Mouse (Mus musculus) forebrain, embryonic 12.5 days (tissue): Measurements from ENCODE around the gene Os9. TPM values are rescaled to one million over a fixed set of nuclear protein-coding genes. Genes with fewer than 3 reads are reported as not detected.

Experiments
- ATAC-seq: fragments of 200-750 bp; cut with Nextera tagmentation; 2 replicates; pipeline ENCODE4 v1.8.0; 2017; ENCODE audit warnings: moderate TSS enrichment; ENCODE audit not compliant: low FRiP score
- H3K27ac ChIP-seq: fragments of 300-500 bp; sonication (generic); 2 replicates; pipeline ENCODE4 v1.5.1; 2016; ENCODE audit warnings: mild to moderate bottlenecking
- H3K27me3 ChIP-seq: fragments of 300-500 bp; sonication (generic); 2 replicates; pipeline ENCODE4 v1.6.1; 2016; ENCODE audit warnings: mild to moderate bottlenecking
- H3K36me3 ChIP-seq: fragments of 300-500 bp; sonication (generic); replicated peaks from 2 replicates; pipeline ENCODE4 v1.6.1; 2016; ENCODE audit warnings: mild to moderate bottlenecking
- H3K4me1 ChIP-seq: fragments of 300-500 bp; sonication (generic); 2 replicates; pipeline ENCODE4 v1.6.1; 2016
- H3K4me2 ChIP-seq: fragments of 300-500 bp; sonication (generic); 2 replicates; pipeline ENCODE4 v1.6.1; 2016; ENCODE audit warnings: mild to moderate bottlenecking, moderate library complexity
- H3K4me3 ChIP-seq: fragments of 300-500 bp; sonication (generic); replicated peaks from 2 replicates; pipeline ENCODE4 v1.5.1; 2016; ENCODE audit warnings: mild to moderate bottlenecking
- H3K9ac ChIP-seq: fragments of 300-500 bp; sonication (generic); 2 replicates; pipeline ENCODE4 v1.6.1; 2016; ENCODE audit warnings: mild to moderate bottlenecking
- H3K9me3 ChIP-seq: fragments of 300-500 bp; sonication (generic); 2 replicates; pipeline ENCODE4 v1.6.1; 2016
- WGBS: fragments of 180-500 bp; shearing (Covaris S2); methylation state at CpG from one replicate; pipeline ENCODE4 v1.1.7; 2016; 5-methylcytosine and 5-hydroxymethylcytosine counted together
- polyA plus RNA-seq: library from polyadenylated mRNA; unstranded; fragments of >200 nt; fragmentation: Nextera tagmentation; extraction: Ambion mirVana; gene quantifications from 2 replicates; pipeline ENCODE4 v1.2.1, GENCODE M21; 2016

The Os9 gene
- polyA plus RNA-seq, 1 experiment from 2014 or later = 86.1 TPM

- Histone ChIP-seq H3K4me1 (peaks cover 27% of the 10 kb centered on the region), H3K9me3 (no peaks in the 10 kb centered on the region), H3K9ac (no peak overlapping the region), H3K4me2 (no peak overlapping the region), H3K27me3 (peaks cover 83% of the 10 kb centered on the region), H3K27ac (no peak overlapping the region), H3K4me3 (no peak overlapping the region), H3K36me3 (peaks cover 4% of the 10 kb centered on the region)
- ATAC-seq = no peak
- 86% methylated on average over 9 of the region's 9 CpGs for WGBS
These were observed 35.9 kb downstream of the Os9 start for GRCm38 (mm10) chr10:127085052-127085451.

GRCm38 (mm10) chr10:127083915-127084306 lies 37.0 kb downstream of the Os9 start:
- peaks cover 83% of the 10 kb centered on the region for H3K27me3 ChIP-seq
- no peak overlapping the region for H3K27ac ChIP-seq

DNA sequence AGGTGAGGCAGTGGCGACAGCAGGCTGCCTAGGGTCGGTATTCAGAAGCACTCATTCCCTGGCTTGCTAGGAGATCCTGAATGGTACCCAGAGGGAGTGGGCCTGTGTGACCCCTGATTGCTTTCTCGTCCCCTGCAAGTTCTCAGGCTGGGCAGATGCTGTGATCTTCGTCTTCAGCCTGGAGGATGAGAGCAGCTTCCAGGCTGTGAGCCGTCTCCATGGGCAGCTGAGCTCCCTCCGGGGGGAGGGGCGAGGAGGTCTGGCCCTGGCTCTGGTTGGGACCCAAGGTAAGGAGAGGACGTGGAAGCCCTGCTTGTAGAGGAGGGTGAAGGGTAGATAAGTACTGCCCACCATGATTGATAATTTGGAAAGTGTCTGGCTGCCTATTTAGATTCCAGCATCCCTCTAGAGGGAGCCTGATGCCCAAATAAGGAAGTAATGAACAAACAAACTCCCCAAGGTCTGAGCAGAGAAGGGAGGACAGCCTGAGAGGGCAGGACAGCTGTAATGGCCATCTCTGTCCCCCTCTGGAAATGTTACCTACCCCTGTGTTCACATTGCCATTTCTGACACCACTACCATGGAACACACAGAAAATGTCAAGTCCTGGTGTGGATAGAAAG lies 37.5 kb downstream of the Os9 start:
- H3K4me3 ChIP-seq = no peak overlapping the region
- no peaks in the 10 kb centered on the region for H3K9me3 ChIP-seq
- no peak overlapping the region for H3K4me2 ChIP-seq
- H3K36me3 ChIP-seq = peaks cover 4% of the 10 kb centered on the region
- H3K27ac ChIP-seq = no peak overlapping the region
- H3K27me3 ChIP-seq = peaks cover 80% of the 10 kb centered on the region
- no peak overlapping the region for H3K9ac ChIP-seq
- ATAC-seq = no peak
- peaks cover 37% of the 10 kb centered on the region for H3K4me1 ChIP-seq
- 37% methylated on average over 8 of the region's 8 CpGs for WGBS

More at GRCm38 (mm10) chr10:127083915-127084306, 37.0 kb downstream of the Os9 start:
- Histone ChIP-seq H3K9ac (no peak overlapping the region), H3K9me3 (no peaks in the 10 kb centered on the region), H3K36me3 (peaks cover 4% of the 10 kb centered on the region), H3K4me3 (no peak overlapping the region), H3K4me1 (peaks cover 36% of the 10 kb centered on the region), H3K4me2 (no peak overlapping the region)
- WGBS = 65% methylated on average over 5 of the region's 5 CpGs
- ATAC-seq = no peak

GRCm38 (mm10) chr10:127081996-127082620 lies 38.8 kb downstream of the Os9 start:
- H3K9ac ChIP-seq = peak overlapping the region; percentile 48; the same call in 1 of the 2 replicates

GRCm38 (mm10) chr10:127080901-127081780 lies 39.8 kb downstream of the Os9 start:
- no peaks in the 10 kb centered on the region for H3K9me3 ChIP-seq

More at GRCm38 (mm10) chr10:127081996-127082620, 38.8 kb downstream of the Os9 start:
- peak; percentile 30; the same call in 1 of the 2 replicates for ATAC-seq
- Histone ChIP-seq H3K27ac (no peak overlapping the region), H3K27me3 (peaks cover 79% of the 10 kb centered on the region), H3K4me1 (peaks cover 48% of the 10 kb centered on the region), H3K4me2 (peak overlapping the region; percentile 100), H3K36me3 (no peaks in the 10 kb centered on the region; the same call in 1 of the 2 replicates), H3K4me3 (peak overlapping the region; percentile 75), H3K9me3 (no peaks in the 10 kb centered on the region)
- 29% methylated on average over 8 of the region's 8 CpGs for WGBS

DNA sequence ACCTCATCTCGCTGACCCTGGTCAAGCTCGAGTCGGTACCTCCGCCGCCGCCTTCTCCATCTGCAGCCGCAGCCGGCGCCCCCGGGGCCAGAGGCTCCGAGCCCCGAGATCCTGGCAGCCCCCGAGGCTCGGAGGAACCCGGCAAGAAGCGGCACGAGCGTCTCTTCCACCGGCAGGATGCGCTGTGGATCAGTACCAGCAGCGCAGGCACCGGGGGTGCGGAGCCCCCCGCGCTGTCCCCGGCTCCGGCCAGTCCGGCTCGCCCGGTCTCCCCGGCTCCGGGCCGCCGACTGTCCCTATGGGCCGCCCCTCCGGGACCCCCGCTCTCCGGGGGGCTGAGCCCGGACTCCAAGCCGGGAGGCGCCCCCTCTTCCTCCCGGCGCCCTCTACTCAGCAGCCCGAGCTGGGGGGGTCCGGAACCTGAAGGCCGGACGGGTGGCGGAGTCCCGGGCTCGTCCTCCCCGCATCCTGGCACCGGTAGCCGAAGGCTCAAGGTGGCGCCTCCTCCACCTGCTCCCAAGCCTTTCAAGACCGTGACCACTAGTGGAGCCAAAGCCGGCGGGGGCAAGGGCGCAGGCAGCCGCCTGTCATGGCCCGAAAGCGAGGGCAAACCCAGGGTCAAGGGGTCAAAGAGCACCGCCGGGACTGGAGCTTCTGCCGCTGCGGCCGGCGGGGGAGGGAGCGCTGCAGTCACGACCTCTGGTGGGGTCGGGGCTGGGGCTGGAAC lies 41.1 kb downstream of the Os9 start:
- Histone ChIP-seq H3K4me1 (peaks cover 51% of the 10 kb centered on the region), H3K27ac (peak overlapping the region; percentile 77; the same call in 1 of the 2 replicates), H3K4me3 (peak overlapping the region; percentile 75), H3K36me3 (no peaks in the 10 kb centered on the region), H3K4me2 (peak overlapping the region; percentile 100), H3K9ac (peak overlapping the region; percentile 87), H3K9me3 (no peaks in the 10 kb centered on the region), H3K27me3 (peaks cover 77% of the 10 kb centered on the region)
- WGBS = under 1% methylated on average over 66 of the region's 70 CpGs
- peak; percentile 21 for ATAC-seq

More at GRCm38 (mm10) chr10:127080901-127081780, 39.8 kb downstream of the Os9 start:
- ATAC-seq = no peak
- Histone ChIP-seq H3K4me2 (peak overlapping the region; percentile 100), H3K27ac (no peak overlapping the region), H3K27me3 (peaks cover 81% of the 10 kb centered on the region), H3K9ac (peak overlapping the region; percentile 48), H3K4me3 (peak overlapping the region; percentile 75), H3K36me3 (no peaks in the 10 kb centered on the region), H3K4me1 (peaks cover 50% of the 10 kb centered on the region)
- WGBS = 2% methylated on average over 48 of the region's 48 CpGs

DNA sequence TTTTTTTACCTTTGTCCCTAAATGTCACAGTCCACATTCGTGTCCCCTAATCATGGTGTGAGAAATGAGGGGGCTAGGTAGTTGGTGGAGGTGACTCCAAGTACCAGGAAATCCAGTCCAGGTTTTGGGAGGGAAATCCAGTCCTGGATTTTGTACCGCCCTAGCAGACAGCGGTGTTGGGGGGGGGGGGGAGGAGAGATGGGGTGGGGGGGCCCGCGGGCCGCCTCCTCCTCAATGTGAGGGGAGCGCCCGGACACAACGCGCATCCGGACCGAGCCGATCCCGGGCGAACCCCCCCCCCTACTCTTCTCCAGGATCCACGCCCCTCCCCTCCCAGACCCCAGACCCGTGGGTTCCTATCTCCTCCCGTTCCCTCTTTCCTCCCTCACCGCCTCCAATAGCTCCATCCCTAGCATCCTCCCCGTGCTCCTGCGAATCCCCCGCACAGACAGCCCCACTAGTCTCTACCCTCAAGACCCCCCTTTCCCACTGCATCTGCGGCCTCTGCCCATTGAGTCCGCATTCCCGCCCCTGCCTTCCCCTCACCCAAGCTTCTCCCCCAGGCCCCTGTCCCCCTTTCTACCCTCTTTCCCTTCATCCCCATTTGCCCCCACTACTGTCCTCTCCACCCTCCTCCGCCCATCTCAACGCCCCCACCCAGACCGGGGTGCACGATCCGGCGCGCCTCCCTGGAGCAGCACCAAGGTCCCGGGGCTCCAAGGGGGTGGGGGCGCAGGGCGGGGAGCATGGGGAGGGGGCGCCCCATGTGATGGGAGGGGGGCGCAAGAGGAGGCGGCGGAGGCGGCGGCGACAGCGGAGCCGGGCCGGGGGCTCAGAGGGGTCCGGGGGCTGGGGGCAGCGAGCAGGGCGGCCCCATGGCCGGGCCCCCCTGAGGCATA lies 42.0 kb downstream of the Os9 start:
- peak overlapping the region; percentile 100 for H3K4me2 ChIP-seq
- H3K4me3 ChIP-seq = peak overlapping the region; percentile 75
- H3K36me3 ChIP-seq = no peaks in the 10 kb centered on the region
- ATAC-seq = peak; percentile 71
- peak overlapping the region; percentile 77 for H3K27ac ChIP-seq
- no peaks in the 10 kb centered on the region for H3K9me3 ChIP-seq
- peaks cover 51% of the 10 kb centered on the region for H3K4me1 ChIP-seq
- H3K27me3 ChIP-seq = peaks cover 68% of the 10 kb centered on the region
- WGBS = under 1% methylated on average over 27 of the region's 49 CpGs
- peak overlapping the region; percentile 87 for H3K9ac ChIP-seq

- peak overlapping the region; percentile 100 for H3K4me2 ChIP-seq
- H3K9me3 ChIP-seq = no peaks in the 10 kb centered on the region
- H3K9ac ChIP-seq = peak overlapping the region; percentile 36
- H3K27ac ChIP-seq = peak overlapping the region; percentile 50; the same call in 1 of the 2 replicates
- H3K27me3 ChIP-seq = peaks cover 61% of the 10 kb centered on the region
- 3% methylated on average over 12 of the region's 12 CpGs for WGBS
- peak; percentile 37 for ATAC-seq
- H3K4me3 ChIP-seq = peak overlapping the region; percentile 75
- no peaks in the 10 kb centered on the region for H3K36me3 ChIP-seq
- peaks cover 48% of the 10 kb centered on the region for H3K4me1 ChIP-seq
These were observed 42.8 kb downstream of the Os9 start for GRCm38 (mm10) chr10:127078001-127078676.

GRCm38 (mm10) chr10:127077515-127077914 lies 43.4 kb downstream of the Os9 start:
- Histone ChIP-seq H3K9me3 (no peaks in the 10 kb centered on the region), H3K4me2 (peak overlapping the region; percentile 100), H3K27me3 (peaks cover 54% of the 10 kb centered on the region), H3K9ac (peak overlapping the region; percentile 36), H3K4me1 (peaks cover 47% of the 10 kb centered on the region), H3K4me3 (peak overlapping the region; percentile 7; the same call in 1 of the 2 replicates), H3K36me3 (no peaks in the 10 kb centered on the region), H3K27ac (no peak overlapping the region)
- WGBS = 3% methylated on average over 10 of the region's 10 CpGs
- no peak for ATAC-seq

GRCm38 (mm10) chr10:127076082-127076481 lies 44.8 kb downstream of the Os9 start:
- no peaks in the 10 kb centered on the region for H3K9me3 ChIP-seq
- no peak overlapping the region for H3K9ac ChIP-seq
- H3K4me2 ChIP-seq = no peak overlapping the region
- H3K36me3 ChIP-seq = no peaks in the 10 kb centered on the region
- ATAC-seq = no peak
- 58% methylated on average over 4 of the region's 4 CpGs for WGBS
- H3K4me1 ChIP-seq = peaks cover 37% of the 10 kb centered on the region
- H3K4me3 ChIP-seq = no peak overlapping the region
- H3K27me3 ChIP-seq = peaks cover 40% of the 10 kb centered on the region
- H3K27ac ChIP-seq = no peak overlapping the region
